Mouse (Mus musculus): ENCODE results near the gene Ctrb1. TPM values are rescaled to one million over a fixed set of nuclear protein-coding genes. Genes with fewer than 3 reads are reported as not detected.

Ctrb1 gene
- total and polyA plus RNA-seq, 2 experiments from 2014 or later, result not detected

DNA sequence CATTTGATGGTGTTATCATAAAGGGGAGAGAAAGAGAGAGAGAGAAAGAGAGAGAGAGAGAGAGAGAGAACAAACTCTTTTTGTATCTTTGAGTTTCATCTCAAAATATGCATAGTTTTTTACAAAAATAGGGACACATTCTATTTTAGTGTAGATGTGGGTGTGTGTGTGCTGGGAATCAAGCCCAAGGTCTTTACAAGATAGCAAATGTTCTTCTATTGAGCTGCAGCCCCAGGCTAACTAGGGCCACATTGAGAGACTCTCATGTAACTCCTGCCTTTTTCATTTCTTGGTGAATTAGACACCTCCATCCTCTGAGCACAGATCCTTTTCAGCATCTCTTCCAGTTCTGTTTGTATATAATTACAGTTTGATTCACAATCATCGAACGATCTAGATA, 49.7 kb downstream of the Ctrb1 start:
- Histone ChIP-seq H3K4me3 (ENCODE audit: low read depth, low read length) (no peak overlapping the region), H3K27me3 (ENCODE audit: insufficient read depth, low read length) (no peaks in the 10 kb centered on the region), H3K4me2 (ENCODE audit: low read depth) (no peak overlapping the region), H3K9me3 (ENCODE audit: low read length) (no peaks in the 10 kb centered on the region), H3K36me3 (ENCODE audit: insufficient read depth) (no peaks in the 10 kb centered on the region), H3K4me1 (ENCODE audit: insufficient read depth) (no peaks in the 10 kb centered on the region), H3K27ac (ENCODE audit: low read depth, low read length) (no peak overlapping the region), H3K9ac (no peak overlapping the region)
- DNase-seq (no peak), ATAC-seq (no peak)
- WGBS, result 95% methylated on average over 2 of the region's 2 CpGs
- no peak for TF ChIP-seq CTCF (IDR thresholded peaks at IDR 0.05; ENCODE audit: low read depth)

GRCm38 (mm10) chr8:111638086-111638485, 52.7 kb downstream of the Ctrb1 start:
- no peak for TF ChIP-seq CTCF (IDR thresholded peaks at IDR 0.05; ENCODE audit: low read depth)
- H3K27me3 ChIP-seq (ENCODE audit: insufficient read depth, low read length), result no peaks in the 10 kb centered on the region
- no peaks in the 10 kb centered on the region for H3K9me3 ChIP-seq (ENCODE audit: low read length)
- H3K4me2 ChIP-seq (ENCODE audit: low read depth), result no peak overlapping the region
- no peak overlapping the region for H3K27ac ChIP-seq (ENCODE audit: low read depth, low read length)
- H3K9ac ChIP-seq, result no peak overlapping the region
- no peaks in the 10 kb centered on the region for H3K36me3 ChIP-seq (ENCODE audit: insufficient read depth)
- DNase-seq (no peak), ATAC-seq (no peak)
- no peaks in the 10 kb centered on the region for H3K4me1 ChIP-seq (ENCODE audit: insufficient read depth)
- no peak overlapping the region for H3K4me3 ChIP-seq (ENCODE audit: low read depth, low read length)

Small RNAs within 50 kb of the gene (microRNA-seq; reads per million reads assigned to microRNA genes)
- gene Mir7076, result 0 reads per million in 2 experiments

Other genes with a start within 250 kb of the Ctrb1 start
- 10.2 and 10.7 TPM in 2 replicates for gene Wdr59, start 168.9 kb downstream of the Ctrb1 start, total RNA-seq (2014; rRNA removed)
- 3.5 and 6.8 TPM in 2 replicates for gene Wdr59, start 168.9 kb downstream of the Ctrb1 start, polyA plus RNA-seq (2015; fragmentation: Nextera tagmentation; extraction: Ambion mirVana)
- 180 and 225 TPM in 2 replicates for gene Znrf1, start 154.9 kb downstream of the Ctrb1 start, total RNA-seq (2014; rRNA removed)
- 101 and 113 TPM in 2 replicates for gene Znrf1, start 154.9 kb downstream of the Ctrb1 start, polyA plus RNA-seq (2015; fragmentation: Nextera tagmentation; extraction: Ambion mirVana)
- gene Ldhd, start 60.6 kb downstream of the Ctrb1 start, total RNA-seq (2014; rRNA removed), result 0.54 and 1.8 TPM in 2 replicates
- 0.65 and 1.1 TPM in 2 replicates for gene Ldhd, start 60.6 kb downstream of the Ctrb1 start, polyA plus RNA-seq (2015; fragmentation: Nextera tagmentation; extraction: Ambion mirVana)
- gene Zfp1, start 47.6 kb downstream of the Ctrb1 start, total RNA-seq (2014; rRNA removed), result 29.9 and 34.3 TPM in 2 replicates
- 20.0 and 24.7 TPM in 2 replicates for gene Zfp1, start 47.6 kb downstream of the Ctrb1 start, polyA plus RNA-seq (2015; fragmentation: Nextera tagmentation; extraction: Ambion mirVana)
- 53.4 and 60.3 TPM in 2 replicates for gene Bcar1, start 52.8 kb upstream of the Ctrb1 start, total RNA-seq (2014; rRNA removed)
- 43.4 and 47.0 TPM in 2 replicates for gene Bcar1, start 52.8 kb upstream of the Ctrb1 start, polyA plus RNA-seq (2015; fragmentation: Nextera tagmentation; extraction: Ambion mirVana)
- 121 and 128 TPM in 2 replicates for gene Cfdp1, start 163.3 kb upstream of the Ctrb1 start, total RNA-seq (2014; rRNA removed)
- 195 and 214 TPM in 2 replicates for gene Cfdp1, start 163.3 kb upstream of the Ctrb1 start, polyA plus RNA-seq (2015; fragmentation: Nextera tagmentation; extraction: Ambion mirVana)
- 3.0 and 3.6 TPM in 2 replicates for gene Tmem170, start 185.7 kb upstream of the Ctrb1 start, total RNA-seq (2014; rRNA removed)
- gene Tmem170, start 185.7 kb upstream of the Ctrb1 start, polyA plus RNA-seq (2015; fragmentation: Nextera tagmentation; extraction: Ambion mirVana), result 1.5 and 2.0 TPM in 2 replicates
- 1.5 and 3.7 TPM in 2 replicates for gene Chst5, start 219.4 kb upstream of the Ctrb1 start, total RNA-seq (2014; rRNA removed)
- 1.8 and 2.6 TPM in 2 replicates for gene Chst5, start 219.4 kb upstream of the Ctrb1 start, polyA plus RNA-seq (2015; fragmentation: Nextera tagmentation; extraction: Ambion mirVana)
- 15.9 and 19.9 TPM in 2 replicates for gene Tmem231, start 242.9 kb upstream of the Ctrb1 start, total RNA-seq (2014; rRNA removed)
- gene Tmem231, start 242.9 kb upstream of the Ctrb1 start, polyA plus RNA-seq (2015; fragmentation: Nextera tagmentation; extraction: Ambion mirVana), result 12.3 and 14.7 TPM in 2 replicates
- gene Gabarapl2, start 249.7 kb upstream of the Ctrb1 start, total RNA-seq (2014; rRNA removed), result 155 and 165 TPM in 2 replicates
- gene Gabarapl2, start 249.7 kb upstream of the Ctrb1 start, polyA plus RNA-seq (2015; fragmentation: Nextera tagmentation; extraction: Ambion mirVana), result 484 and 489 TPM in 2 replicates